Mouse (Mus musculus) forebrain, embryonic 15.5 days (tissue): ENCODE measurements at regions not wholly inside any gene's neighbourhood (a gene's known extent, or its start where the extent isn't known, plus 50 kb on each side); places are given as distances from the start of the nearest gene placed in this dataset.

Source experiments
- ATAC-seq: fragments of 200-750 bp; cut with Nextera tagmentation; replicated peaks from 2 replicates; pipeline ENCODE4 v1.8.0; 2017; ENCODE audit warnings: mild to moderate bottlenecking, moderate TSS enrichment, moderate library complexity
- H3K27ac ChIP-seq: fragments of 300-500 bp; sonication (generic); replicated peaks from 2 replicates; pipeline ENCODE4 v1.5.1; 2015; ENCODE audit warnings: mild to moderate bottlenecking, inconsistent platforms
- H3K27me3 ChIP-seq: fragments of 300-500 bp; sonication (generic); 2 replicates; pipeline ENCODE4 v1.6.1; 2015; ENCODE audit warnings: inconsistent platforms
- H3K36me3 ChIP-seq: fragments of 300-500 bp; sonication (generic); 2 replicates; pipeline ENCODE4 v1.6.1; 2015; ENCODE audit warnings: mild to moderate bottlenecking, inconsistent platforms
- H3K4me1 ChIP-seq: fragments of 300-500 bp; sonication (generic); 2 replicates; pipeline ENCODE4 v1.6.1; 2015; ENCODE audit warnings: inconsistent platforms
- H3K4me2 ChIP-seq: fragments of 300-500 bp; sonication (generic); replicated peaks from 2 replicates; pipeline ENCODE4 v1.6.1; 2015; ENCODE audit warnings: mild to moderate bottlenecking, inconsistent platforms
- H3K4me3 ChIP-seq: fragments of 300-500 bp; sonication (generic); 2 replicates; pipeline ENCODE4 v1.5.1; 2015; ENCODE audit warnings: mild to moderate bottlenecking, inconsistent platforms
- H3K9ac ChIP-seq: fragments of 300-500 bp; sonication (generic); replicated peaks from 2 replicates; pipeline ENCODE4 v1.6.1; 2015; ENCODE audit warnings: mild to moderate bottlenecking, inconsistent platforms
- H3K9me3 ChIP-seq: fragments of 300-500 bp; sonication (generic); 2 replicates; pipeline ENCODE4 v1.6.1; 2016; ENCODE audit warnings: inconsistent platforms
- WGBS: fragments of 180-500 bp; shearing (Covaris S2); methylation state at CpG from one replicate; pipeline ENCODE4 v1.1.7; 2015; ENCODE audit warnings: mixed read lengths; 5-methylcytosine and 5-hydroxymethylcytosine counted together

- Histone ChIP-seq H3K36me3 (no peaks in the 10 kb centered on the region), H3K27me3 (no peaks in the 10 kb centered on the region), H3K9ac (no peak overlapping the region), H3K27ac (no peak overlapping the region), H3K4me2 (no peak overlapping the region), H3K9me3 (no peaks in the 10 kb centered on the region), H3K4me3 (no peak overlapping the region), H3K4me1 (peaks cover 22% of the 10 kb centered on the region)
- ATAC-seq, result no peak
- whole genome bisulfite sequencing, result 93% methylated on average over 5 of the region's 5 CpGs
Measured at GRCm38 (mm10) chr14:60527951-60528350, 105.8 kb upstream of the Spata13 start.

GRCm38 (mm10) chr14:60528520-60528919, 105.3 kb upstream of the Spata13 start:
- Histone ChIP-seq H3K4me1 (peaks cover 28% of the 10 kb centered on the region), H3K4me3 (no peak overlapping the region), H3K27ac (no peak overlapping the region), H3K36me3 (no peaks in the 10 kb centered on the region), H3K9ac (no peak overlapping the region), H3K27me3 (no peaks in the 10 kb centered on the region), H3K9me3 (no peaks in the 10 kb centered on the region), H3K4me2 (no peak overlapping the region)
- WGBS, result 87% methylated on average over 7 of the region's 7 CpGs
- no peak for ATAC-seq

GRCm38 (mm10) chr14:60529022-60529421, 104.8 kb upstream of the Spata13 start:
- 15% methylated on average over 3 of the region's 3 CpGs for WGBS
- H3K9me3 ChIP-seq, result no peaks in the 10 kb centered on the region
- no peak overlapping the region for H3K9ac ChIP-seq
- H3K4me2 ChIP-seq, result no peak overlapping the region
- ATAC-seq, result peak; percentile 52
- no peak overlapping the region for H3K4me3 ChIP-seq
- peak overlapping the region; percentile 71 for H3K27ac ChIP-seq
- H3K27me3 ChIP-seq, result no peaks in the 10 kb centered on the region
- H3K36me3 ChIP-seq, result no peaks in the 10 kb centered on the region
- peaks cover 33% of the 10 kb centered on the region for H3K4me1 ChIP-seq

GRCm38 (mm10) chr14:60529646-60530347, 104.0 kb upstream of the Spata13 start:
- no peaks in the 10 kb centered on the region for H3K9me3 ChIP-seq
- H3K9ac ChIP-seq, result no peak overlapping the region
- H3K27ac ChIP-seq, result peak overlapping the region; percentile 71
- H3K4me1 ChIP-seq, result peaks cover 40% of the 10 kb centered on the region
- no peaks in the 10 kb centered on the region for H3K36me3 ChIP-seq
- H3K4me2 ChIP-seq, result no peak overlapping the region
- no peak overlapping the region for H3K4me3 ChIP-seq
- no peaks in the 10 kb centered on the region for H3K27me3 ChIP-seq
- 14% methylated on average over 7 of the region's 7 CpGs for WGBS
- peak; percentile 61 for ATAC-seq

GRCm38 (mm10) chr14:60530348-60530711, 103.5 kb upstream of the Spata13 start:
- no peak overlapping the region for H3K4me2 ChIP-seq
- peak overlapping the region; percentile 71 for H3K27ac ChIP-seq
- peaks cover 40% of the 10 kb centered on the region for H3K4me1 ChIP-seq
- 15% methylated on average over 6 of the region's 6 CpGs for WGBS
- no peaks in the 10 kb centered on the region for H3K9me3 ChIP-seq
- ATAC-seq, result 0 out of 2 replicates have a peak, but pooled peaks have one; percentile 11
- H3K4me3 ChIP-seq, result no peak overlapping the region
- no peaks in the 10 kb centered on the region for H3K36me3 ChIP-seq
- H3K27me3 ChIP-seq, result no peaks in the 10 kb centered on the region
- H3K9ac ChIP-seq, result no peak overlapping the region

- H3K4me3 ChIP-seq, result no peak overlapping the region
- no peak overlapping the region for H3K27ac ChIP-seq
- H3K27me3 ChIP-seq, result no peaks in the 10 kb centered on the region
- no peak overlapping the region for H3K9ac ChIP-seq
- no peaks in the 10 kb centered on the region for H3K9me3 ChIP-seq
- no peak for ATAC-seq
- H3K4me1 ChIP-seq, result peaks cover 37% of the 10 kb centered on the region
- H3K36me3 ChIP-seq, result no peaks in the 10 kb centered on the region
- no peak overlapping the region for H3K4me2 ChIP-seq
- WGBS, result 91% methylated on average over 5 of the region's 5 CpGs
Measured at GRCm38 (mm10) chr14:60530973-60531372, 102.8 kb upstream of the Spata13 start.

- no peak for ATAC-seq
- H3K9ac ChIP-seq, result no peak overlapping the region
- H3K9me3 ChIP-seq, result no peaks in the 10 kb centered on the region
- no peaks in the 10 kb centered on the region for H3K27me3 ChIP-seq
- peaks cover 37% of the 10 kb centered on the region for H3K4me1 ChIP-seq
- no peaks in the 10 kb centered on the region for H3K36me3 ChIP-seq
- H3K27ac ChIP-seq, result no peak overlapping the region
- H3K4me2 ChIP-seq, result no peak overlapping the region
- no peak overlapping the region for H3K4me3 ChIP-seq
Measured at GRCm38 (mm10) chr14:60531766-60532165, 102.0 kb upstream of the Spata13 start.

GRCm38 (mm10) chr14:60533452-60534224, 100.2 kb upstream of the Spata13 start:
- Histone ChIP-seq H3K27me3 (no peaks in the 10 kb centered on the region), H3K9me3 (no peaks in the 10 kb centered on the region), H3K4me1 (peaks cover 37% of the 10 kb centered on the region), H3K4me2 (peak overlapping the region; percentile 14; the same call in 1 of the 2 replicates), H3K9ac (no peak overlapping the region), H3K27ac (peak overlapping the region; percentile 62), H3K36me3 (no peaks in the 10 kb centered on the region), H3K4me3 (no peak overlapping the region)
- WGBS, result 5% methylated on average over 23 of the region's 23 CpGs
- peak; percentile 57 for ATAC-seq

- Histone ChIP-seq H3K9me3 (no peaks in the 10 kb centered on the region), H3K27ac (no peak overlapping the region), H3K4me3 (no peak overlapping the region), H3K27me3 (no peaks in the 10 kb centered on the region), H3K4me1 (peaks cover 7% of the 10 kb centered on the region), H3K36me3 (no peaks in the 10 kb centered on the region), H3K9ac (no peak overlapping the region), H3K4me2 (no peak overlapping the region)
- ATAC-seq, result no peak
- 74% methylated on average over 2 of the region's 2 CpGs for whole genome bisulfite sequencing
Measured at GRCm38 (mm10) chr14:60539040-60539439, 94.8 kb upstream of the Spata13 start.

GRCm38 (mm10) chr14:60540111-60540510, 93.7 kb upstream of the Spata13 start:
- ATAC-seq, result no peak
- no peaks in the 10 kb centered on the region for H3K9me3 ChIP-seq
- H3K9ac ChIP-seq, result no peak overlapping the region
- no peaks in the 10 kb centered on the region for H3K36me3 ChIP-seq
- 74% methylated on average over 4 of the region's 4 CpGs for WGBS
- no peaks in the 10 kb centered on the region for H3K27me3 ChIP-seq
- no peak overlapping the region for H3K4me2 ChIP-seq
- H3K4me3 ChIP-seq, result no peak overlapping the region
- H3K4me1 ChIP-seq, result no peaks in the 10 kb centered on the region
- H3K27ac ChIP-seq, result no peak overlapping the region

GRCm38 (mm10) chr14:60541596-60541995, 92.2 kb upstream of the Spata13 start:
- Histone ChIP-seq H3K9ac (no peak overlapping the region), H3K36me3 (no peaks in the 10 kb centered on the region), H3K4me1 (no peaks in the 10 kb centered on the region), H3K4me2 (no peak overlapping the region), H3K27me3 (no peaks in the 10 kb centered on the region), H3K27ac (no peak overlapping the region), H3K9me3 (no peaks in the 10 kb centered on the region), H3K4me3 (no peak overlapping the region)
- 86% methylated on average over 5 of the region's 5 CpGs for WGBS
- no peak for ATAC-seq

- ATAC-seq, result no peak
- no peak overlapping the region for H3K27ac ChIP-seq
- no peaks in the 10 kb centered on the region for H3K36me3 ChIP-seq
- H3K9ac ChIP-seq, result no peak overlapping the region
- no peaks in the 10 kb centered on the region for H3K4me1 ChIP-seq
- H3K4me3 ChIP-seq, result no peak overlapping the region
- H3K9me3 ChIP-seq, result no peaks in the 10 kb centered on the region
- no peak overlapping the region for H3K4me2 ChIP-seq
- H3K27me3 ChIP-seq, result no peaks in the 10 kb centered on the region
Measured at GRCm38 (mm10) chr14:60544767-60545166, 89.0 kb upstream of the Spata13 start.
